Mouse (Mus musculus): ENCODE measurements around the gene Cd300ld5. TPM values are rescaled to one million over a fixed set of nuclear protein-coding genes. Genes with fewer than 3 reads are reported as not detected.

Gene Cd300ld5
- polyA plus RNA-seq (2017; shearing (Covaris generic)) = not detected

GRCm38 (mm10) chr11:115037669-115038068 lies at the start of gene Cd300ld5:
Gene Cd300ld5, minus strand, starts transcription at chr11:115037769.

GRCm38 (mm10) chr11:115062077-115062476 lies 24.5 kb upstream of the Cd300ld5 start, which contains the start of gene Cd300e:
Gene Cd300e, minus strand, starts transcription at chr11:115062177.

GRCm38 (mm10) chr11:115048259-115048658 lies 10.7 kb upstream of the Cd300ld5 start, which contains the start of gene Cd300ld3:
Gene Cd300ld3, minus strand, starts transcription at chr11:115048409.

GRCm38 (mm10) chr11:115026912-115027311 lies 10.7 kb downstream of the Cd300ld5 start, which contains the start of gene Cd300ld4:
Gene Cd300ld4, minus strand, starts transcription at chr11:115027012.

GRCm38 (mm10) chr11:115016093-115016492 lies 21.5 kb downstream of the Cd300ld5 start, which contains the start of gene Cd300ld2:
Gene Cd300ld2, minus strand, starts transcription at chr11:115016193.

GRCm38 (mm10) chr11:115001474-115002040 lies 36.0 kb downstream of the Cd300ld5 start, which contains the start of gene Cd300c2:
Gene Cd300c2, minus strand, starts transcription at chr11:115001880.

GRCm38 (mm10) chr11:114989793-114990192 lies 47.8 kb downstream of the Cd300ld5 start, which contains the start of gene Cd300ld:
Gene Cd300ld, minus strand, starts transcription at chr11:114989922.

Other genes with a start within 250 kb of the Cd300ld5 start
- 1 to 10 TPM in 1 of 2 experiments, under 1 TPM in 1; 0.58 to 5.4 TPM for gene Btbd17, start 241.8 kb downstream of the Cd300ld5 start, polyA plus RNA-seq (2017; shearing (Covaris generic))
- under 1 TPM in 1 of 2 experiments, not detected in 1; 0.43 TPM for gene Gpr142, start 238.8 kb downstream of the Cd300ld5 start, polyA plus RNA-seq (2017; shearing (Covaris generic))
- 1 to 10 TPM in 1 of 2 experiments, under 1 TPM in 1; 0.68 to 1.9 TPM for gene Gprc5c, start 186.6 kb downstream of the Cd300ld5 start, polyA plus RNA-seq (2017; shearing (Covaris generic))
- 1 to 10 TPM in 1 of 2 experiments, under 1 TPM in 1; 0.05 to 2.3 TPM for gene Cd300a, start 147.7 kb downstream of the Cd300ld5 start, polyA plus RNA-seq (2017; shearing (Covaris generic))
- under 1 TPM in 1 of 2 experiments, not detected in 1; 0.13 TPM for gene Cd300lb, start 103.4 kb downstream of the Cd300ld5 start, polyA plus RNA-seq (2017; shearing (Covaris generic))
- gene Cd300c, start 68.6 kb downstream of the Cd300ld5 start, polyA plus RNA-seq (2017; shearing (Covaris generic)) = under 1 TPM in 1 of 2 experiments, not detected in 1; 0.61 TPM
- under 1 TPM in 1 of 2 experiments, not detected in 1; 0.17 TPM for gene Cd300ld, start 47.8 kb downstream of the Cd300ld5 start, polyA plus RNA-seq (2017; shearing (Covaris generic))
- gene Cd300c2, start 35.9 kb downstream of the Cd300ld5 start, polyA plus RNA-seq (2017; shearing (Covaris generic)) = under 1 TPM in 1 of 2 experiments, not detected in 1; 0.92 TPM
- gene Cd300ld2, start 21.6 kb downstream of the Cd300ld5 start, polyA plus RNA-seq (2017; shearing (Covaris generic)) = not detected
- gene Cd300ld4, start 10.8 kb downstream of the Cd300ld5 start, polyA plus RNA-seq (2017; shearing (Covaris generic)) = not detected
- gene Cd300ld3, start 10.6 kb upstream of the Cd300ld5 start, polyA plus RNA-seq (2017; shearing (Covaris generic)) = not detected
- gene Cd300e, start 24.4 kb upstream of the Cd300ld5 start, polyA plus RNA-seq (2017; shearing (Covaris generic)) = 1 to 10 TPM in 1 of 2 experiments, not detected in 1; 3.1 TPM
- 100 to 1,000 TPM; 154 to 188 TPM for gene Rab37, start 53.7 kb upstream of the Cd300ld5 start, polyA plus RNA-seq (2017; shearing (Covaris generic))
- gene Cd300lf, start 96.2 kb upstream of the Cd300ld5 start, polyA plus RNA-seq (2017; shearing (Covaris generic)) = under 1 TPM; 0.39 to 0.98 TPM
- 100 to 1,000 TPM; 433 to 435 TPM for gene Slc9a3r1, start 125.6 kb upstream of the Cd300ld5 start, polyA plus RNA-seq (2017; shearing (Covaris generic))
- 10 to 100 TPM; 15.3 to 15.4 TPM for gene Tmem104, start 149.7 kb upstream of the Cd300ld5 start, polyA plus RNA-seq (2017; shearing (Covaris generic))
- 10 to 100 TPM; 14.0 to 15.7 TPM for gene Nat9, start 150.1 kb upstream of the Cd300ld5 start, polyA plus RNA-seq (2017; shearing (Covaris generic))
- gene Grin2c, start 229.5 kb upstream of the Cd300ld5 start, polyA plus RNA-seq (2017; shearing (Covaris generic)) = under 1 TPM in 1 of 2 experiments, not detected in 1; 0.04 TPM
- gene Fdxr, start 239.3 kb upstream of the Cd300ld5 start, polyA plus RNA-seq (2017; shearing (Covaris generic)) = 10 to 100 TPM; 25.0 to 35.0 TPM

Measured in inflammation-experienced regulatory T-cells (primary cell).